Mouse (Mus musculus): ENCODE measurements around the gene Slc9a3r2. TPM values are rescaled to one million over a fixed set of nuclear protein-coding genes. Genes with fewer than 3 reads are reported as not detected.

Gene Slc9a3r2
- polyA plus RNA-seq, 1 experiment = 34.3 TPM

DNA sequence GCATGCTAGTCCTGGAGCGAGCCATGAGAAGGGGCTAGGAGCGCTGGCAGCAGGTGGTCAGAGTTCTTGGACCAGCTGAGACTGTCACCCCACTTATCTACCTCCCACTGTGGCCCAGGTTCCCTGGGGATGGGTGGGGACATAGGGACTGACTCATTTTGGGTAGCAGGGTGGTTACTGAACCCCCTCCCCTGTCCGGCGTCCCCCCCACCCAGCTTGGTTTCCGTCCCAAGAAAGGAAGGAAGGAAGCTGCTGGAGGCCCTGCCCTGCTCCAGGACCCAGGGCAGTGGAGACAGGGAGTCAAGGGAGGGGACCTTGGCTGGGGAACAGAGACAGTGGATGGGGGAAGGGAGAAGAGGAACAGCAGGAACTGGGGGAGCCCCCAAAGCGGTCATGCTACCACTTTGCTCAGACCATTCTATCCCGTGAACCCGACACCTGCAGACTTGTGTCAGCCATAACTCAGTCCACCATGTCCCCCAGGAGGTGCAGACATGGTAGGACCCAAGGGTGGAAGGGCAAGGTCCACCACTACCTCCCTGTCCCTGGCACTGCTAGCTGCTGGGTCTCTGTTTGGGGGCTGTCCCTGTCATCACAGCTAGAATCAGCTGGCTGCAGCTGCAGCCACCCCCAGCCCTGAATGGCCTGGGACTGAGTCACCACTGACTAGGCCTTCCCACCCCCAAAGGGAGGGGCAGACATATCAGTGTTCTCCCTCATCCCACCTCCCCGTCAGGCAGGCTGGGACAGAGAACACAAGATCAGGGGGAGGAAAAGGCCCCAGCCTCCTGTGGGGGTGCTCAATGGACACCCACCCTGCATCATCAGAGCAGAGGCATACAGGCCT, 5.0 kb downstream of the Slc9a3r2 start:
- TF ChIP-seq CTCF (IDR thresholded peaks at IDR 0.05; ENCODE audit: borderline replicate concordance, extremely low read depth, insufficient read depth, insufficient read length) (no peak), POLR2A (IDR thresholded peaks at IDR 0.05; ENCODE audit: borderline replicate concordance, extremely low read depth, insufficient read depth, insufficient read length, poor library complexity, severe bottlenecking) (no peak)
- no peak for DNase-seq (ENCODE audit: low read depth)

DNA sequence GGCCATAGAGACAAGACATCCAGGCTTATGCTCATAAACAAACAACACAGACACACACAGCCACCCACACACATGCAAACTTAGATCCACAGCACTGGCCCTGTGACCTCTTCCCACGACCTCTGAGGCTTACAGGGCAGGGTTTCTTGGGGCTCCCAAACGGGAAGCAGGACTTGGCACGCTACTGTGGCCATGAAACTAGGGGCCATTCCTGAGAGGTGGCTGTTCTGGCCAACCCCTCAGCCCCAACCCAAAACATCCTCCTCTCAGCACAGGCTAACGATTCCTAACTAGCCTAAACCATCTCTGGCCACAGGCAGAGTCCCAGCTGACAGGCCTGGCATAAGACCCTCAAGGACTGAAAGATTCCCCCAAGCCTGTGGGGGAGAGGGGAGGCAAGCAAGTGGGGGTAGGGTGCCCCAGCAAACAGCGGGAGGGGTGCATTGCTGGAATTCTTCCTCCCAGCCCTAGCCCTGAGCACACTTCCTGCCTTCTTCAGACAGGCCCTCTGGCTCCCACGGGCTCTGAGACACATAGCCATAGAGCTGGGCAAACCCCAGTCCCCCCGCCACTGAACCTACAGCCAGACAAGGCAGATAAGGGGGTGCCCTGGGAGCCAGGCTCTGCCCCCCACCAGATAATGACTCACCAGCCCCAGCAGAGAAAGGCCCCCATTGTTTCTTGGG, 6.0 kb downstream of the Slc9a3r2 start:
- TF ChIP-seq CTCF (IDR thresholded peaks at IDR 0.05; ENCODE audit: borderline replicate concordance, extremely low read depth, insufficient read depth, insufficient read length) = no peak
- TF ChIP-seq POLR2A (IDR thresholded peaks at IDR 0.05; ENCODE audit: borderline replicate concordance, extremely low read depth, insufficient read depth, insufficient read length, poor library complexity, severe bottlenecking) = no peak
- no peak for DNase-seq (ENCODE audit: low read depth)

DNA sequence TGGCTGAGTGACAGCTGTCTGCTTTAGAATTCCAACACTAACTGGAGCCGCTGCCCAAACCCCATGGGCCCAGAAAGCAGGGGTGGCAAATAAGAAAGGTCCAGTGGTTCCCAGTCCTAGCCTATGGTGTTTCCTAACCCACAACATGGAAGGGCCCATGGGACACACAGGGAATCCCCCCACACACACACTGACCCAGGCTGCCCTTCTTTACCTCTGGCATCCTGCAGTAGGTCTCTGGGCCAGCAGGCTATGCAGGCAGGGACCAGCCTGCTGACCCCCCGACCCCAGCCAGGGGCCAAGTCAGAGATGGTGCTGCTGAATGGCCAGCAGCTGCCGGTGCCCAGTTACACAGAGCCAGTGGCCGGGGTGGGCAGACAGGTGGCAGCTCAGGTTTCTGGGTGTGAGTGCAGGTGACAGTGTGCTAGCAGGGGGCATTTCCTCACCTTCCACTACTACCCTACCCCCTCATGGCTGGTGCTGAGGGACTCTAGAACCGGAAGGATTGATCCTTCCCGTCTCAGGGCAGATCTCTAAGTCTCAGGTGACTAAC, 7.3 kb downstream of the Slc9a3r2 start:
- DNase-seq (ENCODE audit: low read depth) = no peak
- TF ChIP-seq POLR2A (IDR thresholded peaks at IDR 0.05; ENCODE audit: borderline replicate concordance, extremely low read depth, insufficient read depth, insufficient read length, poor library complexity, severe bottlenecking) (no peak), CTCF (IDR thresholded peaks at IDR 0.05; ENCODE audit: borderline replicate concordance, extremely low read depth, insufficient read depth, insufficient read length) (no peak)

DNA sequence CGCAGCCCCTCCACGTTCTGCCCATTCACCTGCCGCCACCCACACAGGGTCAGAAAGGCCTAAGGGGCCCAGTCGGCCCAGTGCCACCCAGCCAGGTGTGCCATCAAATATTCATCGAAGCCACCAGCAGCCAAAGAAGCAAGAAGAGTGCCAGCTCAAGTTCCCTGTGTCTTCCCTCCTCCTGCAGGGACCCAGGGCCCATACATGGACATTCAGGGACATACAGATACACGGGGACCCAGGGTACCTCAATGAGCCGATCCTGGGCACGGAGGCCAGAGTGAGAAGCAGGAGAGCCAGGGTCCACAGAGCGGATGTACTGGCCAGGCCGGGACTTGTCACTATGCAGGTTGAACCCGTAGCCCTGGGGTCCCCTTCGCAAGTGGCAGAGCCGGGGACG, 8.2 kb downstream of the Slc9a3r2 start:
- no peak for DNase-seq (ENCODE audit: low read depth)
- TF ChIP-seq CTCF (IDR thresholded peaks at IDR 0.05; ENCODE audit: borderline replicate concordance, extremely low read depth, insufficient read depth, insufficient read length) (no peak), POLR2A (IDR thresholded peaks at IDR 0.05; ENCODE audit: borderline replicate concordance, extremely low read depth, insufficient read depth, insufficient read length, poor library complexity, severe bottlenecking) (no peak)

DNA sequence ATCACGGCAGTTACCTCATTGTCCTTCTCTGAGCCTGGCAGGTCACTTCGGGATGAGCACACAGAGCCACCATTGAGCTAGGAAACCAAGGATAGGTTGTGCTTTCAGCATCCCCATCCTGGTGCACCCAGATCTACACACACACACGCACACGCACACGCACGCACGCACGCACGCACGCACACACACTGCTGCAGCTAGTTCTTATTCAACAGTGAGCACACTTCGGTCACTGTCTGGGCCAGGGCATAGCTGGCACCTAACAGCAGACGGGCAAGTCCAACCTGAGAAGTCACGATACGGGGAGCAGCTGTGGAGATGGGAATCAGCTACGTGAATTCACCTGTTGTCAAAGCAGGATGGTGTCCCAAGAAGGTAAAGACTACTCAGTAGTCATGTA, 9.5 kb downstream of the Slc9a3r2 start:
- TF ChIP-seq CTCF (IDR thresholded peaks at IDR 0.05; ENCODE audit: borderline replicate concordance, extremely low read depth, insufficient read depth, insufficient read length) (no peak), POLR2A (IDR thresholded peaks at IDR 0.05; ENCODE audit: borderline replicate concordance, extremely low read depth, insufficient read depth, insufficient read length, poor library complexity, severe bottlenecking) (no peak)
- no peak for DNase-seq (ENCODE audit: low read depth)

DNA sequence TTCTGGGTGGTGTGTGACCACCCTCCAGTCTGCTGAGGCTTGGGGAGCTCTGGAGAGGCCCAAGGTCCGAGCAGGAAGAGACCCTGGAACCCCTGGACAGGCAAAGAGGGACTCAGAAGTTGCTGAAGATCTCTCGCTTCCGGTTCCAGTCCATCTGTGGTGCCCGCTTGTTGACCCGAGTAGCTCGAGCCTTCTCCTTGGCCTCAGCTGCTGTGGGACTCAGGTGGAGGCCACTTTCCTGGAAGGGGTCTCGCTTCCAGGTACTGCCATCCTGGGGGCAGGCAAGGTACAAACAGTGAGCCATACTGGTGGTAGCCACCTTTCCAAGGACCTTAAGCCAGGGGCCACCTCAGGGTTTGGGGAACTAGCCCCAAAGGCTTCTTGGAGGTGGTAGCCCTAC, 10.0 kb downstream of the Slc9a3r2 start:
- TF ChIP-seq POLR2A (IDR thresholded peaks at IDR 0.05; ENCODE audit: borderline replicate concordance, extremely low read depth, insufficient read depth, insufficient read length, poor library complexity, severe bottlenecking) (no peak), CTCF (IDR thresholded peaks at IDR 0.05; ENCODE audit: borderline replicate concordance, extremely low read depth, insufficient read depth, insufficient read length) (no peak)
- no peak for DNase-seq (ENCODE audit: low read depth)

DNA sequence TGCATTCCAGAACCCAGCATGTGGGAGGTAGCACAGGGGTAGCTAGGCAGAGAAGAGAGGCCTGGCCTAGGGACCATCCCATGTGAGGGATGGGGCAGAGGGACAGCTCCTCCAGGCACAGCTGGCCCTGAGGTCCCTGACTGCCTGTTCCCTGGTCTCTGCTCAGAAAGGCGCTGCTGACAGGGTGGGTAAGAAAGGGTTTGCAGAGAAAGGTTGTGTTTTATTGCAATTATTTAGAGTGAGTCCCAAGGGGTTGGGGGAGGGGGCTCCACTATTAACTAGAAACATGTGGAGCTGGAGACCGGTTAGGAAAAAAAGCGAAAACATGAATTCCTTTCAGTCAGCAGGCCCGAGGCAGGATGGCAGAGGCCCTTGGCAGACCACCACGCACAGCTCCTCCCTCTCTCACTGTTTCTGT, 10.5 kb downstream of the Slc9a3r2 start:
- no peak for DNase-seq (ENCODE audit: low read depth)

DNA sequence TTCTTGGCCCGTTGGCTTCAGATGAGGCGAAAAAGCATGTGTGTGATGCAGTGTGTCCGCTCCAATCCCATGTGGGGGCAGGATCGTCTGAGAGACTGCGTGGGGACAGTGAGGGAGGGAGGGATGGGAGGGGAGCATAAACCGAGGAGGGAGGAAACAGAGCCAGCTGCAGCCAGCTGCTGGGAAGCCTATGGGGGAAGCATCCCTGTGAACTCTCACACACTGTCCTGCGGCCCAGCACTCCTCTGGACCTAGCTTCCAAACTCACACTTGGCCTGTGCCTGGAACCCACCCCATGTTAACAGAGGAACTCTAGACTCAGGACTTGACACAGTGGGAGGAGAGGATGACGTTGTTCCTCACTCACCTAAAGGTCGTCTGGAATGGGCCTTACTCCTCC, 11.3 kb downstream of the Slc9a3r2 start:
- no peak for DNase-seq (ENCODE audit: low read depth)

More for the DNA sequence above, 10.5 kb downstream of the Slc9a3r2 start:
- TF ChIP-seq CTCF (IDR thresholded peaks at IDR 0.05; ENCODE audit: borderline replicate concordance, extremely low read depth, insufficient read depth, insufficient read length) (no peak), POLR2A (IDR thresholded peaks at IDR 0.05; ENCODE audit: borderline replicate concordance, extremely low read depth, insufficient read depth, insufficient read length, poor library complexity, severe bottlenecking) (no peak)

DNA sequence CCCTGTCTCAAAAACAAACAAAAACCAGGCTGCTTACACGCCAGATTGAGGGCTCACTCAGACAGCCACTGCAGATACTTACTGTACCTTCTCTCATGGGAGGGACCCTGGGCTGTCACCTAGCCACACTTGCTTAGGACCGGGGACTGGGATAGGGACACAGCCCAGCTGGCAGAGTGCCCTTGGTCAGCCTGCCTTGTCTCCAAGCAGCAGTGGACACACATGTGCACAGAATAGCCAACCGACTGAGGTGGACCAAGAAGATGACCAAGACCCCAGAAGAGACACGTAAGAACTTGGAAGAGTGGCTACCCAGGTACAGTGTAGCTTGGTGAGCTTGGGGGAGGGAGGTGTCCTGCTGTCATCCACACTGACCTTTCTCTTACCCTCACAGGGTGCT, 11.9 kb downstream of the Slc9a3r2 start:
- no peak for DNase-seq (ENCODE audit: low read depth)
- TF ChIP-seq CTCF (IDR thresholded peaks at IDR 0.05; ENCODE audit: borderline replicate concordance, extremely low read depth, insufficient read depth, insufficient read length) (no peak), POLR2A (IDR thresholded peaks at IDR 0.05; ENCODE audit: borderline replicate concordance, extremely low read depth, insufficient read depth, insufficient read length, poor library complexity, severe bottlenecking) (no peak)

More for the DNA sequence above, 11.3 kb downstream of the Slc9a3r2 start:
- TF ChIP-seq POLR2A (IDR thresholded peaks at IDR 0.05; ENCODE audit: borderline replicate concordance, extremely low read depth, insufficient read depth, insufficient read length, poor library complexity, severe bottlenecking) = no peak
- TF ChIP-seq CTCF (IDR thresholded peaks at IDR 0.05; ENCODE audit: borderline replicate concordance, extremely low read depth, insufficient read depth, insufficient read length) = no peak

DNA sequence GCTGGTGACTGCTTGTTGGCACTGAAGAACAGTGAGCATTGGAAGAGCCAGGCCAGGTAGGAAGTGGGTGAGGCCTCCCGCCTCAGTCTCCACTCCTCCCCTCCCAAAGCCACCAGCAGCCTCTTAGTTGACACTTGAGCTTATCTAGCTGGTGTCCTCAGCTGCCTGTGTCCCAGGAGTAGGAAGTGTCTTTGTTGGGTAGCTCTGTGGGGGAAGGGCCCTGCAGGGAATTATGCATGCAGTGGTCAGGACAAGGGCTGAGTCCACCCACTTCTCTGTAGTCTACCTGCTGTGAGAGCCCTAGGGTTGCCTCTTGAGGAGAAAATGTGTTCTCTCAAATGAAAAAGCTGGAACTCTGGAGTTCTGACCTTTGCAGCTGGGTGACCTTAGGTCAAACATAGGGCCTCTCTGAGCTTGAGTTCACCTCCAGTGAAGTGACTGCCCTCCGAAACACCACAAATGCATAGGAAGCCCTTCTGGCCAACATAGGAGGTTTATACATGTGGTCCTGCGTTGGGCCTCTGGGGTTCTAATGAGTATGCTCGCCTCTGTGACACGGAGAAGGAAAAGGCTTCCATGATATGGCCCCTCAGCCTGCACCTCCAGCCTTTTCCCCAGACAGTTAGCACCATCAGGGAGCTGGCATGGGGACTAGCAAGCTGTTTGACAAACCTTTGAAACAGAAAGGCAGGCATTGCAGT, 13.2 kb downstream of the Slc9a3r2 start:
- no peak for DNase-seq (ENCODE audit: low read depth)
- TF ChIP-seq POLR2A (IDR thresholded peaks at IDR 0.05; ENCODE audit: borderline replicate concordance, extremely low read depth, insufficient read depth, insufficient read length, poor library complexity, severe bottlenecking) = no peak
- no peak for TF ChIP-seq CTCF (IDR thresholded peaks at IDR 0.05; ENCODE audit: borderline replicate concordance, extremely low read depth, insufficient read depth, insufficient read length)

DNA sequence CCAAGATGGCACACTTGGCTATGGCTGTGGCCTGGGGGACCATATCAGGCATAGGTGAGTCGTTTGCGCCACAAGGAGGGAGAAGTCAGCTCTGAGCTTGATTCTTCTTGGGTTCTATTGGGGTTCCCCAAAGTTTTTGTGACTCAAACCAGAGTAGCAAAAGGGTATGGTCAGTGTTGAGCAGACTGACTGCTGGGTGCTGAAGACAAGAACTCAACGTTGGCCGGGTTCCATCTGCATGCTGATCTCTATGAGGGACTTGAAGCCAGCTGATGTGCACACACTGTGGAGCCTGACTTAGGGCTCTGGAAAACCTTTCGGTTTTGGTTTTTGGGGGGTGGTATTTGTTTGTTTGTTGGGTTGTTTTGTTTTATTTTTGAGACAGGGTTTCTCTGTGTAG, 14.4 kb downstream of the Slc9a3r2 start:
- no peak for DNase-seq (ENCODE audit: low read depth)
- TF ChIP-seq CTCF (IDR thresholded peaks at IDR 0.05; ENCODE audit: borderline replicate concordance, extremely low read depth, insufficient read depth, insufficient read length) (no peak), POLR2A (IDR thresholded peaks at IDR 0.05; ENCODE audit: borderline replicate concordance, extremely low read depth, insufficient read depth, insufficient read length, poor library complexity, severe bottlenecking) (no peak)
